Mouse (Mus musculus) heart, adult 2 months (tissue): ENCODE measurements around the gene Olfml2a. TPM values are rescaled to one million over a fixed set of nuclear protein-coding genes. Genes with fewer than 3 reads are reported as not detected.

Experiments used
- DNase-seq, 2 experiments: peaks; one replicate each; pipeline ENCODE4 v3.0.0; 2021
- H3K27ac ChIP-seq: fragments of 200-600 bp; 2 replicates; pipeline ENCODE4 v1.8.1; 2022
- H3K27me3 ChIP-seq: fragments of 200-500 bp; 2 replicates; pipeline ENCODE4 v1.6.1; 2012; ENCODE audit warnings: mild to moderate bottlenecking, low read length, inconsistent platforms, mixed read lengths; ENCODE audit not compliant: control insufficient read depth, insufficient read depth
- H3K36me3 ChIP-seq: fragments of 200-500 bp; 2 replicates; pipeline ENCODE4 v1.6.1; 2012; ENCODE audit warnings: low read length, inconsistent platforms; ENCODE audit not compliant: control insufficient read depth, insufficient read depth
- H3K4me1 ChIP-seq: fragments of 200-500 bp; 2 replicates; pipeline ENCODE4 v1.6.1; 2011; ENCODE audit warnings: low read length; ENCODE audit not compliant: control insufficient read depth, insufficient read depth
- H3K4me3 ChIP-seq: fragments of 200-600 bp; 2 replicates; pipeline ENCODE4 v1.8.1; 2022
- H3K79me2 ChIP-seq: fragments of 200-500 bp; replicated peaks from 2 replicates; pipeline ENCODE4 v1.6.1; 2012; ENCODE audit warnings: mild to moderate bottlenecking, inconsistent platforms, low read length, moderate library complexity, mixed read lengths; ENCODE audit not compliant: control insufficient read depth, insufficient read depth
- H3K9ac ChIP-seq: fragments of 200-500 bp; 2 replicates; pipeline ENCODE4 v1.6.1; 2012; ENCODE audit warnings: low read depth, mild to moderate bottlenecking, control low read depth, inconsistent platforms, low read length, mixed read lengths
- CTCF ChIP-seq: fragments of 200-600 bp; IDR thresholded peaks from 2 replicates; pipeline ENCODE4 v1.8.1; 2022; ENCODE audit warnings: antibody characterized with exemption, mild to moderate bottlenecking, moderate library complexity
- EP300 ChIP-seq: fragments of 200-500 bp; IDR thresholded peaks from 2 replicates; pipeline ENCODE4 v1.6.1; 2011; ENCODE audit warnings: low read depth, low read length, control low read depth; ENCODE audit not compliant: insufficient read depth
- POLR2A ChIP-seq: fragments of 200-500 bp; IDR thresholded peaks from 2 replicates; pipeline ENCODE4 v1.6.1; 2011; ENCODE audit warnings: mild to moderate bottlenecking, low read depth, low read length, control low read depth; ENCODE audit not compliant: insufficient read depth
- WGBS: fragments of 180-500 bp; shearing (Covaris S2); methylation state at CpG from one replicate; pipeline ENCODE4 v1.1.7; 2018; 5-methylcytosine and 5-hydroxymethylcytosine counted together
- intact Hi-C: fragments of 180-260 bp; cut with DNase I; formaldehyde crosslinking; loops from one replicate; pipeline ENCODE4 v1.15.1; 2025
- polyA plus RNA-seq: library from polyadenylated mRNA; depleted of rRNA; stranded (reverse); fragments of >200 nt; gene quantifications from 2 replicates; pipeline ENCODE4 v1.2.3, GENCODE M21; 2012
- total RNA-seq, 2 experiments: library from RNA; stranded (reverse); gene quantifications; 2 replicates each; pipeline ENCODE4 v1.2.3; 2021

Gene Olfml2a
- total and polyA plus RNA-seq, 3 experiments = 2.9 to 3.8 (median 3.0) TPM

- Histone ChIP-seq H3K4me3 (no peak overlapping the region), H3K79me2 (no peaks in the 10 kb centered on the region), H3K36me3 (no peaks in the 10 kb centered on the region), H3K27me3 (0 out of 2 replicates have a peak, but pooled peaks cover 2% of the 10 kb centered on the region), H3K4me1 (peaks cover 2% of the 10 kb centered on the region), H3K27ac (no peak overlapping the region), H3K9ac (no peak overlapping the region)
- intact Hi-C loops = no loop called here
- 67% methylated on average over 2 of the region's 2 CpGs for WGBS
- DNase-seq = no peak
- TF ChIP-seq EP300 (no peak), CTCF (no peak), POLR2A (no peak)
These were observed 24.3 kb downstream of the Olfml2a start for GRCm38 (mm10) chr2:38956062-38956461.

DNA sequence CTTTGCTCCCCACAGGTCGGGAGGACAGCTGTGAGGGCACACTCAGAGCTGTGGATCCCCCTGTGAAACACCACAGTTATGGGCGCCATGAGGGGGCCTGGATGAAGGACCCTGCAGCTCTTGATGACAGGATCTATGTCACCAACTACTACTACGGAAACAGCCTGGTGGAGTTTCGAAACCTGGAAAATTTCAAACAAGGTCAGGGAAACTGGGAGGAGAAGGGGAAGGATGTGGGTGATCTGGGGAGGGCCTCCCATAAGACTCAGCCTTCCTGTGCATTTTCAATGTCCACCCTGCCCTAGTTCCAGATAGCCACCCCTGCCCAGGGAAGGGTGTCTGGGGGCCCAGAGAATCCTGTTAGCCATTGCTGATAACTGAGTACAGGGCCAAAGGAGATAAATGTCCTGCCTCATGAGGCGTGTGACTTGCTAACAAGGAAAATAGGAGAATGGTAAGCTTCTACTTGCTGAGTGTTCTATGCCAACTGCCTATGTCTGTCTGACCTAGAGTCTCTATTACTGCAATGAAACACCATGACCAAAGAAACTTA lies 26.0 kb downstream of the Olfml2a start:
- no peak overlapping the region for H3K4me3 ChIP-seq
- intact Hi-C loops = no loop called here
- H3K36me3 ChIP-seq = no peaks in the 10 kb centered on the region
- H3K27me3 ChIP-seq = 0 out of 2 replicates have a peak, but pooled peaks cover 2% of the 10 kb centered on the region
- H3K4me1 ChIP-seq = no peaks in the 10 kb centered on the region; the same call in 1 of the 2 replicates
- H3K9ac ChIP-seq = no peak overlapping the region
- no peaks in the 10 kb centered on the region for H3K79me2 ChIP-seq
- H3K27ac ChIP-seq = no peak overlapping the region
- WGBS = 63% methylated on average over 5 of the region's 5 CpGs
- DNase-seq = no peak
- TF ChIP-seq POLR2A (no peak), EP300 (no peak), CTCF (no peak)

DNA sequence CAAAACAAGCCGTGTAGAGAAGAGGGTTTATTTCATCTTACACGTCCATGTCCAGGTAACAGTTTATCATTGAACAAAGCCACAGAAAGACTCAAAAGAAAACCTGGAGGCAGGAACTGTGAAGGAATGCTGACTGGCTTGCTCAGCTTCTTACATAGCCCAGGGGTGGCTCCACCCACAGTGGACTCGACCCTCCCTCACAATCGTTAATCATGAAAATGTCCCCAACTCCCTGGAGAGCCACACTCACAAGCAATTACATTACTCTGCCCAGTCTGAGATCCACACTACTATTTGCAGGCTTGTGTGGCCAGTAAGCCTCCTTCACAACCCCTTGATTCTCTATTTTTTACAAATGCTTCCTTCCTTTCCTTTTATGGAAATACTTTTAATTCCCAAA lies 32.4 kb downstream of the Olfml2a start:
- H3K79me2 ChIP-seq = no peaks in the 10 kb centered on the region
- 0 out of 2 replicates have a peak, but pooled peaks cover 2% of the 10 kb centered on the region for H3K27me3 ChIP-seq
- DNase-seq = no peak
- no peak overlapping the region for H3K27ac ChIP-seq
- H3K36me3 ChIP-seq = no peaks in the 10 kb centered on the region
- H3K9ac ChIP-seq = no peak overlapping the region
- intact Hi-C loops = no loop called here
- H3K4me1 ChIP-seq = no peaks in the 10 kb centered on the region
- no peak overlapping the region for H3K4me3 ChIP-seq
- TF ChIP-seq CTCF = no peak
- TF ChIP-seq EP300 = no peak
- no peak for TF ChIP-seq POLR2A
- WGBS = 46% methylated on average over 4 of the region's 4 CpGs

DNA sequence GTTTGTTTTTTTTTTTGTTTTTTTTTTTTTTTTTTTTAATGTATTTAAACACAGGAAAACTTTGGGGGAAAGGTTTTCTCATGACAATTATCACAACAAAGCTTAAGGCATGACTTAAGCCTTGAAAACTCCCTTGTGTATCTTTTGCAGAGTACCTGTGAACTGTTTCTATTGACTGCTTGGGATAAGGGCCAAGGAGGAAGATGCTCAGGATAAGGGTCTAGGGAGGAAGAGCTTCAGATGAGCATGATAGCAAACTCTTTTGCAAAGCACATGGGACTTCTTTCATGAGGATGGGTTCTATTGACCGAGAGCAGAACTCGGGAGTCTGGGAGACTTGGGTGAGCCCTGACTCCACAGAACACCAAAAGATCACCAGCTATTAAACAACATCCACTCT lies 37.9 kb downstream of the Olfml2a start:
- H3K9ac ChIP-seq = no peak overlapping the region
- H3K36me3 ChIP-seq = no peaks in the 10 kb centered on the region
- TF ChIP-seq EP300 = no peak
- TF ChIP-seq CTCF = no peak
- TF ChIP-seq POLR2A = no peak
- 92% methylated on average over 2 of the region's 2 CpGs for WGBS
- no peaks in the 10 kb centered on the region for H3K27me3 ChIP-seq
- intact Hi-C loops = no loop called here
- H3K4me1 ChIP-seq = no peaks in the 10 kb centered on the region
- H3K79me2 ChIP-seq = no peaks in the 10 kb centered on the region
- H3K27ac ChIP-seq = no peak overlapping the region
- no peak for DNase-seq
- no peak overlapping the region for H3K4me3 ChIP-seq

GRCm38 (mm10) chr2:38970057-38970456 lies 38.3 kb downstream of the Olfml2a start:
- no peak for TF ChIP-seq CTCF
- TF ChIP-seq POLR2A = no peak
- TF ChIP-seq EP300 = no peak
- no peak for DNase-seq
- no peaks in the 10 kb centered on the region for H3K4me1 ChIP-seq
- no peak overlapping the region for H3K9ac ChIP-seq
- H3K27me3 ChIP-seq = no peaks in the 10 kb centered on the region
- intact Hi-C loops = no loop called here
- H3K27ac ChIP-seq = no peak overlapping the region
- 65% methylated on average over 5 of the region's 5 CpGs for WGBS
- H3K4me3 ChIP-seq = no peak overlapping the region
- no peaks in the 10 kb centered on the region for H3K79me2 ChIP-seq
- H3K36me3 ChIP-seq = no peaks in the 10 kb centered on the region

- TF ChIP-seq CTCF (peak; percentile 35), EP300 (no peak)
- Histone ChIP-seq H3K27ac (no peak overlapping the region), H3K9ac (no peak overlapping the region), H3K79me2 (no peaks in the 10 kb centered on the region), H3K27me3 (no peaks in the 10 kb centered on the region; the same call in 1 of the 2 replicates), H3K36me3 (no peaks in the 10 kb centered on the region), H3K4me1 (no peaks in the 10 kb centered on the region), H3K4me3 (no peak overlapping the region)
- WGBS = 35% methylated on average over 2 of the region's 2 CpGs
- intact Hi-C loops = no loop called here
- DNase-seq = no peak
These were observed 41.4 kb downstream of the Olfml2a start for GRCm38 (mm10) chr2:38973223-38973622.
